Mouse (Mus musculus): ENCODE results near the gene Cdh4. TPM values are rescaled to one million over a fixed set of nuclear protein-coding genes. Genes with fewer than 3 reads are reported as not detected.

Gene Cdh4
- total and polyA plus RNA-seq, 2 experiments from 2014 or later = 58.9 to 84.0 TPM

GRCm38 (mm10) chr2:179769137-179769536, 326.9 kb downstream of the Cdh4 start:
- Histone ChIP-seq H3K36me3 (ENCODE audit: insufficient read depth) (no peaks in the 10 kb centered on the region), H3K9ac (no peak overlapping the region), H3K9me3 (ENCODE audit: low read length) (no peaks in the 10 kb centered on the region), H3K27me3 (ENCODE audit: insufficient read depth, low read length) (no peaks in the 10 kb centered on the region), H3K4me2 (ENCODE audit: low read depth) (no peak overlapping the region), H3K27ac (ENCODE audit: low read depth, low read length) (no peak overlapping the region), H3K4me1 (ENCODE audit: insufficient read depth) (peaks cover 11% of the 10 kb centered on the region; the same call in 1 of the 2 replicates), H3K4me3 (ENCODE audit: low read depth, low read length) (no peak overlapping the region)
- WGBS = 42% methylated on average over 5 of the region's 5 CpGs
- TF ChIP-seq CTCF (IDR thresholded peaks at IDR 0.05; ENCODE audit: low read depth) = no peak
- ATAC-seq (peak; percentile 48; the same call in 1 of the 2 replicates), DNase-seq (peak; percentile 75)

- H3K4me1 ChIP-seq (ENCODE audit: insufficient read depth) = peaks cover 11% of the 10 kb centered on the region; the same call in 1 of the 2 replicates
- H3K4me3 ChIP-seq (ENCODE audit: low read depth, low read length) = no peak overlapping the region
- no peak for DNase-seq
- no peaks in the 10 kb centered on the region for H3K27me3 ChIP-seq (ENCODE audit: insufficient read depth, low read length)
- no peaks in the 10 kb centered on the region for H3K9me3 ChIP-seq (ENCODE audit: low read length)
- H3K4me2 ChIP-seq (ENCODE audit: low read depth) = no peak overlapping the region
- H3K27ac ChIP-seq (ENCODE audit: low read depth, low read length) = no peak overlapping the region
- H3K36me3 ChIP-seq (ENCODE audit: insufficient read depth) = no peaks in the 10 kb centered on the region
- WGBS = 80% methylated on average over 8 of the region's 8 CpGs
- TF ChIP-seq CTCF (IDR thresholded peaks at IDR 0.05; ENCODE audit: low read depth) = no peak
- no peak for ATAC-seq
- H3K9ac ChIP-seq = no peak overlapping the region
Observed at GRCm38 (mm10) chr2:179769943-179770342, 327.7 kb downstream of the Cdh4 start.

GRCm38 (mm10) chr2:179774440-179775110, 332.3 kb downstream of the Cdh4 start:
- no peak overlapping the region for H3K4me2 ChIP-seq (ENCODE audit: low read depth)
- no peaks in the 10 kb centered on the region for H3K36me3 ChIP-seq (ENCODE audit: insufficient read depth)
- no peak for TF ChIP-seq CTCF (IDR thresholded peaks at IDR 0.05; ENCODE audit: low read depth)
- no peak overlapping the region for H3K27ac ChIP-seq (ENCODE audit: low read depth, low read length)
- DNase-seq (no peak), ATAC-seq (no peak)
- H3K27me3 ChIP-seq (ENCODE audit: insufficient read depth, low read length) = no peaks in the 10 kb centered on the region
- no peak overlapping the region for H3K4me3 ChIP-seq (ENCODE audit: low read depth, low read length)
- H3K9ac ChIP-seq = no peak overlapping the region
- no peaks in the 10 kb centered on the region for H3K9me3 ChIP-seq (ENCODE audit: low read length)
- 26% methylated on average over 13 of the region's 13 CpGs for WGBS
- no peaks in the 10 kb centered on the region for H3K4me1 ChIP-seq (ENCODE audit: insufficient read depth)

DNA sequence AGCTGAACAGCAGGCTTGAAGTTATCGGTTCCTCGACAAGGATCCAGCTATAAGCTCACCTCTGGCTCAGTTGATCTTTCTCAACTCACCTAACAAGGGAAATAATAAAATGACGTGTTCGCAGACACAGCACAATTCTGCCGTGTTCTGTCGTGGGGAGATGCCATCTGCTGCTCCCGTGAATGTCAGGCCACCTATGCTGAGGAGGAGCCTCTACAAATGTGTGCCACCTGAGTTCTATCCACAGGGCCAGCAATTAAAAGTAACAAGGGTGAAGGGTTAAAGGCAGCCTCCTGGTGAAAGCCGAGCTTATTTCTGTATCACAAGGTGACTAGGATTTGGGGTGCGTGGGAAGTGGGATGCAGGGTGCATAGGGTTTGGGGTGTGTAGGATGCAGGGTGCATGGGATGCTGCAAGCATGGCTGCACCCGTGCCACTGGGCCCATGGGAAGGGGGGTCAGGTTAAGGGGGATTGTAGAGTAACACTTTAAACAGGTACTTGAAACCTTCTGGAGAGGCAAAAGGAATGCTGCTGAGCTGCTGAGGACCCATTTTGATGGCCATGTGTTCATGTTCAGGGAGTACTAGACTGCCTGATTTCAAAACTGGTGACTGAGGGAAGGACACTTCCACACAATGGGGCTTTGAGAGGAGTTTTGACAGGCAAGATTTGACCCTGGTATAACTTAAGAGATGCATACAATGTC, 333.9 kb downstream of the Cdh4 start:
- 82% methylated on average over 10 of the region's 10 CpGs for WGBS
- DNase-seq = no peak

DNA sequence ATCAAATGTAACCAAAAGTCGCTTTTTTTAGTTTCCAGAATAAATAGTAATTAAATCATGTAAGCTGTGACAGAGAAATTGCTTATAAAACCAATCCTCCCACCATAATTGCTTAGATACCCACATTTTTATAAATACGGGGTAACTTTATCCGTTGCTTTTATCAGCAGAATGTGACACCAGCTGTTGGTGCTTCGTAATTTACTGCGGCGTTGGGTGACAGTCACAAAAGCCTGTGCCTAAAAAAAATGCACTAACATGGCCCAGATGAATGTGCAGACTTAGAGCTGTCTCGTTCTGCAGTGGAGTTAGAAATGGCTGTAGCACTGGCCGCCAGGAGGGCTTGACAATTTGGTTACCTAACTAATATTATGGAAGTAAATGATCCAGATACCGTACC, 337.0 kb downstream of the Cdh4 start:
- WGBS = 60% methylated on average over 9 of the region's 9 CpGs
- no peak for TF ChIP-seq CTCF (IDR thresholded peaks at IDR 0.05; ENCODE audit: low read depth)
- Histone ChIP-seq H3K4me2 (ENCODE audit: low read depth) (no peak overlapping the region), H3K4me1 (ENCODE audit: insufficient read depth) (no peaks in the 10 kb centered on the region), H3K4me3 (ENCODE audit: low read depth, low read length) (no peak overlapping the region), H3K9ac (no peak overlapping the region), H3K36me3 (ENCODE audit: insufficient read depth) (no peaks in the 10 kb centered on the region), H3K9me3 (ENCODE audit: low read length) (no peaks in the 10 kb centered on the region), H3K27me3 (ENCODE audit: insufficient read depth, low read length) (no peaks in the 10 kb centered on the region), H3K27ac (ENCODE audit: low read depth, low read length) (no peak overlapping the region)
- DNase-seq (no peak), ATAC-seq (no peak)

More for the DNA sequence above, 333.9 kb downstream of the Cdh4 start:
- ATAC-seq = no peak
- no peak overlapping the region for H3K27ac ChIP-seq (ENCODE audit: low read depth, low read length)
- no peaks in the 10 kb centered on the region for H3K27me3 ChIP-seq (ENCODE audit: insufficient read depth, low read length)
- no peaks in the 10 kb centered on the region for H3K36me3 ChIP-seq (ENCODE audit: insufficient read depth)
- no peak overlapping the region for H3K9ac ChIP-seq
- no peaks in the 10 kb centered on the region for H3K4me1 ChIP-seq (ENCODE audit: insufficient read depth)
- no peak for TF ChIP-seq CTCF (IDR thresholded peaks at IDR 0.05; ENCODE audit: low read depth)
- H3K4me2 ChIP-seq (ENCODE audit: low read depth) = no peak overlapping the region
- no peaks in the 10 kb centered on the region for H3K9me3 ChIP-seq (ENCODE audit: low read length)
- H3K4me3 ChIP-seq (ENCODE audit: low read depth, low read length) = no peak overlapping the region

DNA sequence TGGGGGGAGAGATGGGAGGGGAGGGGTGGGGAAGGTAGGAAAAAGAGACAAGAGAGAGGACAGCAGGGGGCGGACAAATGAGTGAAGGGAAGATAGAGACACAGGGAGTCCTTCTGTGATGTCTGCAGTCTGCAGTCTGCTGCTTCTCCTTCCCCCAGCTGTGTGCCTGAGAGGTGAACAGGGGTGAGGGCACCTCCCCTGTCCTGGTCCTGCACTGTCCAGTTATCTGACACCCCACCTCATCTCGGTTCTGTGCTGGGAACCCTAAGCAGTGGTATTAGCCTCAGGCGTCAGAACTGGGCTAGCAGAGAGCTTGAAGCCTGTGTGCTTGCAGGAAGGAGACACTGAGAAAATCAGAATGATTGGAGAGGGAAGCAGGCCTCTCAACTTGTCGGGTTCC, 338.7 kb downstream of the Cdh4 start:
- no peak for ATAC-seq
- no peak overlapping the region for H3K4me3 ChIP-seq (ENCODE audit: low read depth, low read length)
- no peaks in the 10 kb centered on the region for H3K27me3 ChIP-seq (ENCODE audit: insufficient read depth, low read length)
- DNase-seq = no peak
- H3K9ac ChIP-seq = no peak overlapping the region
- WGBS = 39% methylated on average over 4 of the region's 4 CpGs
- H3K4me1 ChIP-seq (ENCODE audit: insufficient read depth) = no peaks in the 10 kb centered on the region
- no peak overlapping the region for H3K4me2 ChIP-seq (ENCODE audit: low read depth)
- no peaks in the 10 kb centered on the region for H3K9me3 ChIP-seq (ENCODE audit: low read length)
- H3K36me3 ChIP-seq (ENCODE audit: insufficient read depth) = no peaks in the 10 kb centered on the region
- no peak for TF ChIP-seq CTCF (IDR thresholded peaks at IDR 0.05; ENCODE audit: low read depth)
- H3K27ac ChIP-seq (ENCODE audit: low read depth, low read length) = no peak overlapping the region

DNA sequence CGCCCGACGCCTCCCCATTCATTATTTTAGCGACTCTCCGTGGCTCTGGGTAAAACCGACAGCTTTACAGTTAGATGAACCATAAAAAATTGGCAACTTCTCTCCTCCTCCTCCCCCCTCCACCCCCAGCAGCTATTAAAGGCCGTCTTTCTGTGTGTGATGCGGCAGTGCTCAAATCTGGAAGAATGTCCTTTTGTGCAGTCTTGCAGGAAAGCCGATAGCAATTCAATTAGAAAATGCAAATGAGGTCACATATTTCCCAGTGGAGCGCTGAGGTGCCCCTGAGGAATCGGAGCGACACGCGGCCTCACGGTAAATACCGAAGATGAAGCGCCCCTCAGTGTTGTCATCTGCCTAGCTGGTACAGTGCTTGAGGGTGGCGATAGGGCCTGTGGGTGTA, 345.0 kb downstream of the Cdh4 start:
- Histone ChIP-seq H3K9me3 (ENCODE audit: low read length) (no peaks in the 10 kb centered on the region), H3K4me3 (ENCODE audit: low read depth, low read length) (no peak overlapping the region), H3K27me3 (ENCODE audit: insufficient read depth, low read length) (no peaks in the 10 kb centered on the region), H3K9ac (peak overlapping the region; percentile 15; the same call in 1 of the 2 replicates), H3K4me2 (ENCODE audit: low read depth) (peak overlapping the region; percentile 20), H3K27ac (ENCODE audit: low read depth, low read length) (no peak overlapping the region), H3K36me3 (ENCODE audit: insufficient read depth) (no peaks in the 10 kb centered on the region), H3K4me1 (ENCODE audit: insufficient read depth) (0 out of 2 replicates have a peak, but pooled peaks cover 5% of the 10 kb centered on the region)
- no peak for TF ChIP-seq CTCF (IDR thresholded peaks at IDR 0.05; ENCODE audit: low read depth)
- ATAC-seq (peak; percentile 55), DNase-seq (peak; percentile 37)
- WGBS = 10% methylated on average over 18 of the region's 18 CpGs

Measured in forebrain, postnatal 0 days (tissue).